Mouse (Mus musculus) testis, adult 2 months (tissue): ENCODE data around the gene Bhlha15.

ENCODE experiments used
- CTCF ChIP-seq: fragments of 200-500 bp; IDR thresholded peaks from 2 replicates; pipeline ENCODE4 v1.5.1; 2012; ENCODE audit warnings: low read depth, mild to moderate bottlenecking, inconsistent platforms, low read length, moderate library complexity; ENCODE audit not compliant: control insufficient read depth, insufficient read depth, insufficient replicate concordance
- POLR2A ChIP-seq: fragments of 200-500 bp; IDR thresholded peaks from 2 replicates; pipeline ENCODE4 v1.6.1; 2012; ENCODE audit warnings: low read depth, mild to moderate bottlenecking, inconsistent platforms, low read length, moderate library complexity; ENCODE audit not compliant: control insufficient read depth

- TF ChIP-seq POLR2A (no peak), CTCF (no peak)
These were observed 31.5 kb upstream of the Bhlha15 start for GRCm38 (mm10) chr5:144158604-144159003.
